Mouse (Mus musculus) brain, embryonic 14.5 days (tissue): ENCODE measurements around the gene Nid2.

Source experiments
- CTCF ChIP-seq: fragments of 200-500 bp; IDR thresholded peaks from 2 replicates; pipeline ENCODE4 v1.5.1; 2012; ENCODE audit warnings: inconsistent platforms, mild to moderate bottlenecking, moderate library complexity, borderline replicate concordance; ENCODE audit not compliant: insufficient read depth, insufficient read length; ENCODE audit errors: extremely low read depth
- POLR2A ChIP-seq: fragments of 200-500 bp; IDR thresholded peaks from 2 replicates; pipeline ENCODE4 v1.6.1; 2012; ENCODE audit warnings: mild to moderate bottlenecking, inconsistent platforms, borderline replicate concordance; ENCODE audit not compliant: poor library complexity, insufficient read depth, insufficient read length, severe bottlenecking; ENCODE audit errors: extremely low read depth

DNA sequence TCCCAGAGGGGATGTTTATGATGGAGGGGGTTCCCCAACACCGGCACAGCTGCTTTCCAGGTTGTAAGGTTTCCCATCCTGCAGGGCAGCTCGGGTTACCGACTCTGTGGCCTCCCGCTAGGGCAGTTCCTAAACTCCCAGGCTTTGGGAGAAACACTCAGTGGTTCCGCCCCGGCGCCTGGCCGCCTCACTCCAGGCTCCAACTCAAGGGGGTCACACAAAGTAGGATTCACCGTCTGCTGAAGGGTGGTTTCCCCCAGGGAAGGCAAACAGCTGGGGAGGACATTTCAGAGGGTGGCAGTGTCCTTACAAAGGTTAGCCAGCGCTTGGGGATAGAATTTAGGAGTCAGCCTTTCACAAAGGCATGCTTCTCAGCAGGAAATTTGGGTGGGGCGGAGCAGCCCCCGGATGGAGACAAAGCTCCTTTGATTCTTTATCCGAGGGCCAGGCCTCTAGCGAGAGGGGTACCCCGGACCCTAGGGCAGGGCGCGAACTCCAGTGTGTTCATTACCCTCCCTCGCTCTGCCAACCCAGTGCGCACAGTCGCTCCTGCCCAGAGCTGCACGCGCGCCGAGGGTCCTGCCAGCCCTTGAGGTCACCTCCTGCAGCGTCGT, 547 bp upstream of the Nid2 start:
- TF ChIP-seq POLR2A = no peak
- no peak for TF ChIP-seq CTCF
